19 mouse cellular contexts compared by ENCODE assay signal in genomic region chr1:170855056-170855760, GRCm38 (mm10). TPM values are rescaled to one million over a fixed set of nuclear protein-coding genes. Genes with fewer than 3 reads are reported as not detected.
DNase-seq lines count a peak whose midpoint lies in the region; ATAC-seq and TF ChIP-seq lines count a peak whose summit lies in the region.
"Had no signal": no experiment of that assay in that cellular context is flagged by ENCODE, and none has a peak within 500 bp of the region (broad histone marks: within the 10 kb centered on the region; RNA-seq: fewer than 3 reads in every experiment).

No protein-coding gene starts in this region.

- intact Hi-C loops in heart, postnatal 10 days (cut with DNase I), result no loop called here

- peak; percentile 80 to 81 for TF ChIP-seq EP300 in MEL (IDR thresholded peaks at IDR 0.05; ENCODE audit: low read depth in 1 of 2, low read length in 2 of 2)
- TF ChIP-seq EP300 in liver, embryonic 14.5 days (IDR thresholded peaks at IDR 0.05; ENCODE audit: low read depth), result peak; percentile 74

- H3K79me2 ChIP-seq in MEL (ENCODE audit: control insufficient read depth, insufficient read depth, low read length, poor library complexity), result peaks cover 16% of the 10 kb centered on the region

- peaks cover 18% of the 10 kb centered on the region for H3K4me1 ChIP-seq in heart, embryonic 10.5 days
- peaks cover 24 to 46% of the 10 kb centered on the region in 2 experiments for H3K4me1 ChIP-seq in MEL (ENCODE audit: control insufficient read depth in 1 of 2, insufficient read depth in 2 of 2, low read length in 2 of 2)
- peaks cover 24 to 56% of the 10 kb centered on the region in 2 experiments for H3K4me1 ChIP-seq in liver, embryonic 14.5 days (replicated peaks; ENCODE audit: control insufficient read depth in 2 of 2, insufficient read depth in 2 of 2, low read length in 1 of 2)
- no peaks in the 10 kb centered on the region for H3K4me1 ChIP-seq in kidney, embryonic 16.5 days (ENCODE audit: insufficient read depth, low read length)
- H3K4me1 ChIP-seq: hindbrain, embryonic 10.5 days; limb, embryonic 15.5 days had no signal

- peak; percentile 94 for ATAC-seq in liver, embryonic 14.5 days (ENCODE audit: insufficient read depth)
- no peak for ATAC-seq in kidney, embryonic 16.5 days (ENCODE audit: low FRiP score, low TSS enrichment)
- ATAC-seq: forebrain, postnatal 0 days; midbrain, embryonic 16.5 days had no signal

- TF ChIP-seq CTCF in MEL (IDR thresholded peaks at IDR 0.05 in 2 of 3, conservative IDR thresholded peaks at IDR 0.05 in 1 of 3; ENCODE audit: control insufficient read depth in 1 of 3, insufficient read depth in 1 of 3, low read depth in 2 of 3, low read length in 3 of 3, poor library complexity in 1 of 3, severe bottlenecking in 1 of 3), result no peak
- no peak for TF ChIP-seq CTCF in liver, embryonic 14.5 days (IDR thresholded peaks at IDR 0.05; ENCODE audit: low read depth)

- 80% methylated on average over 13 of the region's 13 CpGs for WGBS in heart, embryonic 10.5 days
- WGBS in liver, embryonic 14.5 days (ENCODE audit: insufficient replicate concordance), result 36% methylated on average over 13 of the region's 13 CpGs
- 87% methylated on average over 13 of the region's 13 CpGs for WGBS in kidney, embryonic 16.5 days

- TF ChIP-seq POLR2A in MEL (IDR thresholded peaks at IDR 0.05; ENCODE audit: control insufficient read depth in 1 of 2, insufficient read depth in 1 of 2, low read depth in 1 of 2, low read length in 2 of 2, poor library complexity in 1 of 2), result no peak

- no peak overlapping the region for H3K4me3 ChIP-seq in heart, embryonic 10.5 days
- no peak overlapping the region for H3K4me3 ChIP-seq in MEL (ENCODE audit: control insufficient read depth in 1 of 2, insufficient read depth in 1 of 2, low read depth in 2 of 2, low read length in 2 of 2)
- peak overlapping the region in 1 of 2 experiments; percentile 15; a peak in 1 of 4 replicates for H3K4me3 ChIP-seq in liver, embryonic 14.5 days (ENCODE audit: insufficient read depth in 1 of 2, low read depth in 2 of 2, low read length in 2 of 2)
- no peak overlapping the region for H3K4me3 ChIP-seq in kidney, embryonic 16.5 days (ENCODE audit: low read length)
- H3K4me3 ChIP-seq: embryonic facial prominence, embryonic 10.5 days; erythroblast, embryonic 14.5 days; heart, embryonic 13.5 days; hindbrain, embryonic 10.5 days; limb, embryonic 15.5 days had no signal

- H3K27me3 ChIP-seq in heart, embryonic 10.5 days (ENCODE audit: insufficient read depth, poor library complexity, severe bottlenecking), result no peaks in the 10 kb centered on the region
- H3K27me3 ChIP-seq in MEL (ENCODE audit: control insufficient read depth in 1 of 2, insufficient read depth in 2 of 2, low read length in 2 of 2), result no peaks in the 10 kb centered on the region
- no peaks in the 10 kb centered on the region for H3K27me3 ChIP-seq in liver, embryonic 14.5 days (ENCODE audit: control insufficient read depth, insufficient read depth, low read length)
- H3K27me3 ChIP-seq in kidney, embryonic 16.5 days (ENCODE audit: insufficient read depth, low read length), result no peaks in the 10 kb centered on the region
- H3K27me3 ChIP-seq: heart, embryonic 13.5 days; limb, embryonic 15.5 days had no signal

- H3K27ac ChIP-seq in heart, embryonic 10.5 days, result no peak overlapping the region
- H3K27ac ChIP-seq in MEL (ENCODE audit: control insufficient read depth, low read depth, low read length), result peak overlapping the region; percentile 64
- peak overlapping the region; percentile 74 for H3K27ac ChIP-seq in liver, embryonic 14.5 days
- no peak overlapping the region for H3K27ac ChIP-seq in kidney, embryonic 16.5 days (ENCODE audit: low read length)
- H3K27ac ChIP-seq: embryonic facial prominence, embryonic 10.5 days; heart, embryonic 13.5 days; hindbrain, embryonic 10.5 days; limb, embryonic 15.5 days had no signal

- no peaks in the 10 kb centered on the region for H3K9me3 ChIP-seq in heart, embryonic 10.5 days
- no peaks in the 10 kb centered on the region for H3K9me3 ChIP-seq in MEL (replicated peaks; ENCODE audit: insufficient read depth, low read length)
- no peaks in the 10 kb centered on the region for H3K9me3 ChIP-seq in liver, embryonic 14.5 days (ENCODE audit: control insufficient read depth, low read length)
- no peaks in the 10 kb centered on the region for H3K9me3 ChIP-seq in kidney, embryonic 16.5 days (ENCODE audit: low read length)
- H3K9me3 ChIP-seq: embryonic facial prominence, embryonic 10.5 days; heart, embryonic 13.5 days; hindbrain, embryonic 10.5 days; limb, embryonic 15.5 days had no signal

- H3K36me3 ChIP-seq in heart, embryonic 10.5 days, result peaks cover 1% of the 10 kb centered on the region; the same call in 1 of the 2 replicates
- peaks cover 0 to 70% of the 10 kb centered on the region in 2 experiments; a peak in 2 of 4 replicates for H3K36me3 ChIP-seq in MEL (ENCODE audit: control insufficient read depth in 1 of 2, insufficient read depth in 2 of 2, low read length in 2 of 2)
- peaks cover 7% of the 10 kb centered on the region for H3K36me3 ChIP-seq in liver, embryonic 14.5 days (replicated peaks; ENCODE audit: control insufficient read depth, insufficient read depth, low read depth)
- peaks cover 5% of the 10 kb centered on the region; the same call in 1 of the 2 replicates for H3K36me3 ChIP-seq in kidney, embryonic 16.5 days (ENCODE audit: insufficient read depth, low read length)

- peak overlapping the region; percentile 55 for H3K4me2 ChIP-seq in liver, embryonic 14.5 days (ENCODE audit: low read depth)
- no peak overlapping the region for H3K4me2 ChIP-seq in kidney, embryonic 16.5 days (replicated peaks; ENCODE audit: low read depth, low read length)
- H3K4me2 ChIP-seq: heart, embryonic 13.5 days; limb, embryonic 15.5 days had no signal

- DNase-seq in heart, embryonic 10.5 days (ENCODE audit: low spot score), result peak; percentile 80
- no peak for DNase-seq in heart, postnatal 10 days
- DNase-seq in MEL (ENCODE audit: low read depth, low spot score), result peak; percentile 72
- DNase-seq in liver, embryonic 14.5 days (ENCODE audit: low read depth in 3 of 3, low spot score in 3 of 3), result peak in 2 of 3 experiments; percentile 61 to 66
- DNase-seq in lung, postnatal 14 days, result peak; percentile 28
- no peak for DNase-seq in layer of hippocampus, postnatal 14 days (ENCODE audit: low spot score in 2 of 2)
- DNase-seq in thymus, postnatal 14 days, result no peak
- DNase-seq: adrenal gland, adult 2 months; cerebellum, postnatal 10 days; forebrain, postnatal 0 days; gastrocnemius, postnatal 10 days; kidney, adult 8-10 months had no signal

- TF ChIP-seq RAD21 in MEL (IDR thresholded peaks at IDR 0.05; ENCODE audit: low read depth, low read length), result no peak

- H3K9ac ChIP-seq in MEL (ENCODE audit: control insufficient read depth, low read depth, low read length, poor library complexity, severe bottlenecking), result no peak overlapping the region
- H3K9ac ChIP-seq in liver, embryonic 14.5 days (replicated peaks), result peak overlapping the region; percentile 10
- no peak overlapping the region for H3K9ac ChIP-seq in kidney, embryonic 16.5 days (replicated peaks; ENCODE audit: low read length)
- H3K9ac ChIP-seq: forebrain, postnatal 0 days; heart, embryonic 13.5 days; limb, embryonic 15.5 days had no signal

RNA-seq across cellular contexts. Expression of gene Atf6, which starts 12.4 kb away (rescaled TPM):
- polyA plus RNA-seq in heart, embryonic 10.5 days (2016; fragmentation: Nextera tagmentation; extraction: Ambion mirVana), result 10.9 and 16.0 TPM in 2 replicates
- 10 to 100 TPM; 52.5 to 54.4 TPM for total RNA-seq in heart, postnatal 10 days (2021)
- total RNA-seq in MEL (2012; rRNA removed), result 11.7 and 14.3 TPM in 2 replicates
- 10 to 100 TPM in 1 of 2 experiments, not detected in 1; 16.4 TPM for polyA plus RNA-seq in MEL (2012; ENCODE audit: insufficient read depth in 1 of 2, insufficient read length in 2 of 2, low read depth in 1 of 2, low replicate concordance in 2 of 2, missing spikeins in 1 of 2)
- polyA plus RNA-seq in liver, embryonic 14.5 days (2012; rRNA removed), result 3.7 and 4.8 TPM in 2 replicates
- 6.6 and 8.2 TPM in 2 replicates for polyA plus RNA-seq in liver, embryonic 14.5 days (2014; fragmentation: Nextera tagmentation; extraction: Ambion mirVana)
- polyA plus RNA-seq in kidney, embryonic 16.5 days (2015; fragmentation: Nextera tagmentation; extraction: Ambion mirVana), result 8.7 and 9.6 TPM in 2 replicates
- total RNA-seq in layer of hippocampus, postnatal 14 days (2021), result 10 to 100 TPM; 34.3 to 35.5 TPM

RNA-seq across cellular contexts. Expression of gene Gm26620, which starts 29.7 kb away (rescaled TPM):
- polyA plus RNA-seq in heart, embryonic 10.5 days (2016; fragmentation: Nextera tagmentation; extraction: Ambion mirVana), result 0.67 TPM in 1 of 2 replicates, not detected in the other
- under 1 TPM; 0.55 to 0.67 TPM for total RNA-seq in heart, postnatal 10 days (2021)
- 3.1 and 5.5 TPM in 2 replicates for total RNA-seq in MEL (2012; rRNA removed)
- polyA plus RNA-seq in MEL (2012; ENCODE audit: insufficient read depth in 1 of 2, insufficient read length in 2 of 2, low read depth in 1 of 2, low replicate concordance in 2 of 2, missing spikeins in 1 of 2), result 1 to 10 TPM in 1 of 2 experiments, not detected in 1; 1.0 TPM
- polyA plus RNA-seq in liver, embryonic 14.5 days (2012; rRNA removed), result 0.26 and 0.54 TPM in 2 replicates
- 0.38 and 0.47 TPM in 2 replicates for polyA plus RNA-seq in liver, embryonic 14.5 days (2014; fragmentation: Nextera tagmentation; extraction: Ambion mirVana)
- polyA plus RNA-seq in kidney, embryonic 16.5 days (2015; fragmentation: Nextera tagmentation; extraction: Ambion mirVana), result 0.58 and 0.64 TPM in 2 replicates
- 1 to 10 TPM in 1 of 2 experiments, under 1 TPM in 1; 0.85 to 1.1 TPM for total RNA-seq in layer of hippocampus, postnatal 14 days (2021)
- polyA plus RNA-seq: hindbrain, embryonic 10.5 days had no signal

RNA-seq across cellular contexts. Expression of gene Dusp12, which starts 30.1 kb away (rescaled TPM):
- 28.9 and 37.9 TPM in 2 replicates for polyA plus RNA-seq in heart, embryonic 10.5 days (2016; fragmentation: Nextera tagmentation; extraction: Ambion mirVana)
- total RNA-seq in heart, postnatal 10 days (2021), result 10 to 100 TPM in 1 of 2 experiments, 1 to 10 TPM in 1; 8.7 to 13.1 TPM
- 41.8 and 50.0 TPM in 2 replicates for total RNA-seq in MEL (2012; rRNA removed)
- 10 to 100 TPM in 1 of 2 experiments, not detected in 1; 33.8 TPM for polyA plus RNA-seq in MEL (2012; ENCODE audit: insufficient read depth in 1 of 2, insufficient read length in 2 of 2, low read depth in 1 of 2, low replicate concordance in 2 of 2, missing spikeins in 1 of 2)
- 9.5 and 13.6 TPM in 2 replicates for polyA plus RNA-seq in liver, embryonic 14.5 days (2012; rRNA removed)
- 19.1 and 20.4 TPM in 2 replicates for polyA plus RNA-seq in liver, embryonic 14.5 days (2014; fragmentation: Nextera tagmentation; extraction: Ambion mirVana)
- polyA plus RNA-seq in kidney, embryonic 16.5 days (2015; fragmentation: Nextera tagmentation; extraction: Ambion mirVana), result 39.5 and 40.5 TPM in 2 replicates
- total RNA-seq in layer of hippocampus, postnatal 14 days (2021), result 10 to 100 TPM; 12.5 to 18.2 TPM

RNA-seq across cellular contexts. Expression of gene Fcrlb, which starts 57.5 kb away (rescaled TPM):
- polyA plus RNA-seq in heart, embryonic 10.5 days (2016; fragmentation: Nextera tagmentation; extraction: Ambion mirVana), result not detected in 2 replicates
- total RNA-seq in heart, postnatal 10 days (2021), result not detected
- total RNA-seq in MEL (2012; rRNA removed), result not detected in 2 replicates
- not detected for polyA plus RNA-seq in MEL (2012; ENCODE audit: insufficient read depth in 1 of 2, insufficient read length in 2 of 2, low read depth in 1 of 2, low replicate concordance in 2 of 2, missing spikeins in 1 of 2)
- 0.03 and 0.05 TPM in 2 replicates for polyA plus RNA-seq in liver, embryonic 14.5 days (2012; rRNA removed)
- not detected in 2 replicates for polyA plus RNA-seq in liver, embryonic 14.5 days (2014; fragmentation: Nextera tagmentation; extraction: Ambion mirVana)
- polyA plus RNA-seq in kidney, embryonic 16.5 days (2015; fragmentation: Nextera tagmentation; extraction: Ambion mirVana), result 0.18 and 0.24 TPM in 2 replicates
- under 1 TPM in 1 of 2 experiments, not detected in 1; 0.35 TPM for total RNA-seq in layer of hippocampus, postnatal 14 days (2021)
- total RNA-seq: adrenal gland, adult 2 months; forebrain, postnatal 0 days; gastrocnemius, postnatal 10 days had no signal
- polyA plus RNA-seq: embryonic facial prominence, embryonic 10.5 days; erythroblast, embryonic 14.5 days; heart, embryonic 13.5 days; hindbrain, embryonic 10.5 days had no signal

Comparison
In these comparisons a context has a peak if more than half of its experiments do, and no peak if none do; other contexts are left out.
1. DNase-seq: peak in heart, embryonic 10.5 days (single experiment), MEL (single experiment), liver, embryonic 14.5 days (2 of 3) and lung, postnatal 14 days (single experiment); none in heart, postnatal 10 days (0 of 2), layer of hippocampus, postnatal 14 days (0 of 2) and thymus, postnatal 14 days (single experiment).
2. H3K27ac ChIP-seq: peak in MEL (single experiment) and liver, embryonic 14.5 days (single experiment); none in heart, embryonic 10.5 days (single experiment) and kidney, embryonic 16.5 days (single experiment).